Mouse (Mus musculus) ES-Bruce4 (cell line): ENCODE data around the gene Mettl26.

Experiments
- CTCF ChIP-seq: IDR thresholded peaks from one replicate; pipeline ENCODE4 v1.8.1; 2011; ENCODE audit warnings: low read depth, low read length
- EP300 ChIP-seq: IDR thresholded peaks from 2 replicates; pipeline ENCODE4 v1.6.1; 2011; ENCODE audit warnings: low read depth, low read length; ENCODE audit not compliant: insufficient read depth
- POLR2A ChIP-seq: IDR thresholded peaks from one replicate; pipeline ENCODE4 v1.8.1; 2011; ENCODE audit warnings: low read length; ENCODE audit not compliant: insufficient read depth

DNA sequence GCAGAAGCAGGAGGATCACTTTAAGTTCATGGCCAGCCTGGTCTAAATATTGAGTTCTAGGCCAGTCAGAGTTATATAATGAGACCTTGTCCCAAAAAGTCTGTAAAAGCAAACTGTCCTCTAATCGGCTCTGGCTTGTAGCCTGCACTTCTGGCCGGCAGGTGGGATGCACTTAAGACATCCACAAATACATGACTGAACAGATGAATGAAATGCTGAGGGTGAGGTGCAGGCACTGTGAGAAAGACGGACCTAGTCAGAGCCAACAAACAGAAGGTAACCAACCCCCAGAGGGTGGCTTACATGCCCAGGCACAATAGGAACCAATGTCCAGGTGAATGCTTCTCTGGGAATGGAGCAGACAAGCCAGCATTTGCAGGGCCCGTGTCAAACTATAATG lies 39.4 kb downstream of the Mettl26 start:
- no peak for TF ChIP-seq EP300
- TF ChIP-seq POLR2A, result no peak
- no peak for TF ChIP-seq CTCF
